In genomic region chr4:133062286-133062685, GRCm38 (mm10) we compare ENCODE assay signal across 14 mouse cellular contexts.
"Had no signal": no experiment of that assay in that cellular context is flagged by ENCODE, and none has a peak within 500 bp of the region (broad histone marks: within the 10 kb centered on the region; RNA-seq: fewer than 3 reads in every experiment).

No protein-coding gene starts in this region.

- H3K4me2 ChIP-seq: limb, embryonic 13.5 days; midbrain, embryonic 13.5 days; neural tube, embryonic 15.5 days had no signal

- H3K27ac ChIP-seq: kidney, postnatal 0 days; limb, embryonic 13.5 days; liver, embryonic 14.5 days; midbrain, embryonic 13.5 days; neural tube, embryonic 15.5 days had no signal

- H3K27me3 ChIP-seq: limb, embryonic 13.5 days; midbrain, embryonic 13.5 days; neural tube, embryonic 15.5 days had no signal

- H3K9ac ChIP-seq: limb, embryonic 13.5 days; liver, embryonic 14.5 days; midbrain, embryonic 13.5 days; neural tube, embryonic 15.5 days had no signal

- DNase-seq: kidney, postnatal 36 days; layer of hippocampus, adult 9-11 months; layer of hippocampus, postnatal 36 days; lung, adult 18-20 months; right cerebral cortex, adult 18-20 months; right cerebral cortex, postnatal 25 days; thymus, adult 18-20 months; thymus, postnatal 14 days had no signal

- H3K4me3 ChIP-seq: limb, embryonic 13.5 days; midbrain, embryonic 13.5 days; myocyte; neural tube, embryonic 15.5 days had no signal

- ATAC-seq: midbrain, embryonic 13.5 days had no signal

- H3K9me3 ChIP-seq: limb, embryonic 13.5 days; midbrain, embryonic 13.5 days; neural tube, embryonic 15.5 days had no signal
